Mouse (Mus musculus) adrenal gland, postnatal 25 days (tissue): ENCODE measurements around the gene Vmn1r170. TPM values are rescaled to one million over a fixed set of nuclear protein-coding genes. Genes with fewer than 3 reads are reported as not detected.
"Not testable (repeated sequence)": the region's sequence is repeated elsewhere in the genome, so short reads cannot be mapped to it uniquely, and the experiment has no call there.

Experiments
- DNase-seq: peaks from one replicate; pipeline ENCODE4 v3.0.0; 2021; ENCODE audit warnings: mixed read lengths
- long read RNA-seq: library from polyadenylated mRNA; stranded (forward); transcript quantifications from one replicate; pipeline ENCODE4 v2.0.0, GENCODE M21; 2021
- total RNA-seq: library from RNA; stranded (reverse); gene quantifications from 2 replicates; pipeline ENCODE4 v1.2.3, GENCODE M21; 2021

Vmn1r170 gene
- not detected in 2 replicates for total RNA-seq
- long read RNA-seq = 0 reads

GRCm38 (mm10) chr7:23605875-23606274 lies at the start of gene Vmn1r170:
Gene Vmn1r170 (plus strand): TSS chr7:23606175.
- not testable (repeated sequence) for DNase-seq

- not testable (repeated sequence) for DNase-seq
These were observed 30.7 kb upstream of the Vmn1r170 start, which contains the start of gene Vmn1r169 for GRCm38 (mm10) chr7:23575226-23575625. Gene Vmn1r169 (plus strand): TSS chr7:23575526.

- no peak for DNase-seq
These were observed 24.4 kb downstream of the Vmn1r170 start, which contains the start of gene Vmn1r171 for GRCm38 (mm10) chr7:23630422-23630821. Gene Vmn1r171 (plus strand): TSS chr7:23630722.

Other genes with a start within 250 kb of the Vmn1r170 start
- 0.15 and 0.24 TPM in 2 replicates for gene Nlrp5, start 220.3 kb upstream of the Vmn1r170 start, total RNA-seq
- gene Vmn1r167, start 99.0 kb upstream of the Vmn1r170 start, total RNA-seq = not detected in 2 replicates
- not detected in 2 replicates for gene Vmn1r168, start 66.4 kb upstream of the Vmn1r170 start, total RNA-seq
- not detected in 2 replicates for gene Vmn1r169, start 30.6 kb upstream of the Vmn1r170 start, total RNA-seq
- gene Vmn1r171, start 24.5 kb downstream of the Vmn1r170 start, total RNA-seq = not detected in 2 replicates
- not detected in 2 replicates for gene Vmn1r172, start 52.1 kb downstream of the Vmn1r170 start, total RNA-seq
- not detected in 2 replicates for gene Vmn1r173, start 94.5 kb downstream of the Vmn1r170 start, total RNA-seq
- gene Vmn1r174, start 146.1 kb downstream of the Vmn1r170 start, total RNA-seq = not detected in 2 replicates
- gene Vmn1r175, start 204.5 kb downstream of the Vmn1r170 start, total RNA-seq = not detected in 2 replicates
- gene Vmn1r176, start 231.2 kb downstream of the Vmn1r170 start, total RNA-seq = not detected in 2 replicates